Mouse (Mus musculus) bone marrow, adult 2 months (tissue): Measurements from ENCODE around the gene Dapp1.

Experiments used
- CTCF ChIP-seq: fragments of 200-500 bp; IDR thresholded peaks from 2 replicates; pipeline ENCODE4 v1.5.1; 2011; ENCODE audit warnings: low read length, control low read depth; ENCODE audit not compliant: control insufficient read depth, insufficient read depth
- POLR2A ChIP-seq: fragments of 200-500 bp; IDR thresholded peaks from 2 replicates; pipeline ENCODE4 v1.6.1; 2011; ENCODE audit warnings: low read depth, mild to moderate bottlenecking, control low read depth, low read length, borderline replicate concordance; ENCODE audit not compliant: control insufficient read depth

DNA sequence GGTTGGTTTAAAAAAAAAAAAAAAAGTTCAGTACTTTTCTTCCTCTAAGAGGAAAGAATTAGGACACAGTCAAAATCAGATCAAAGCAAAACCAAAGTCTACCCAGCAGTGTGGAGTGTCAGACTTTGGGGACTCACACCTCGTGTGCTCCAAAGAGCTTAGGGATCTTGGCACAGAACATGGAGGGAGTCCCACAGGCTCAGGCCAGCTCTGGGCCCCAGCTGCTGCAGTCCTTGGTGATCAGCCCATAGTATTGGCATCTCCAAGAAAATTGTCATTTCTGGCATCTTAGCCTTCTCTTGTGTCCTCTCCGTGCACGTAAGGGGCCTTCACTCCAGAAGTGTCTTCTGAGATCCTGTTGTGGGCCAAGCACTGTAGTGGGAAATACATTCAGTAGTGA, 90.3 kb downstream of the Dapp1 start:
- no peak for TF ChIP-seq CTCF
- TF ChIP-seq POLR2A, result no peak
